Mouse (Mus musculus) limb, embryonic 15.5 days (tissue): ENCODE results near the gene Taok3. TPM values are rescaled to one million over a fixed set of nuclear protein-coding genes. Genes with fewer than 3 reads are reported as not detected.
"Not testable (repeated sequence)": the region's sequence is repeated elsewhere in the genome, so short reads cannot be mapped to it uniquely, and the experiment has no call there.

Source experiments
- ATAC-seq: fragments of 200-750 bp; cut with Nextera tagmentation; 2 replicates; pipeline ENCODE4 v1.8.0; 2017; ENCODE audit warnings: low read depth, moderate TSS enrichment; ENCODE audit not compliant: insufficient number of reproducible peaks, low FRiP score, low TSS enrichment
- H3K27ac ChIP-seq: fragments of 300-500 bp; sonication (generic); 2 replicates; pipeline ENCODE4 v1.5.1; 2015; ENCODE audit warnings: moderate library complexity, mild to moderate bottlenecking, inconsistent platforms
- H3K27me3 ChIP-seq: fragments of 300-500 bp; sonication (generic); 2 replicates; pipeline ENCODE4 v1.6.1; 2015; ENCODE audit warnings: inconsistent platforms
- H3K36me3 ChIP-seq: fragments of 300-500 bp; sonication (generic); 2 replicates; pipeline ENCODE4 v1.6.1; 2015; ENCODE audit warnings: inconsistent platforms
- H3K4me1 ChIP-seq: fragments of 300-500 bp; sonication (generic); 2 replicates; pipeline ENCODE4 v1.6.1; 2015; ENCODE audit warnings: inconsistent platforms
- H3K4me2 ChIP-seq: fragments of 300-500 bp; sonication (generic); 2 replicates; pipeline ENCODE4 v1.6.1; 2015; ENCODE audit warnings: mild to moderate bottlenecking, inconsistent platforms
- H3K4me3 ChIP-seq: fragments of 300-500 bp; sonication (generic); 2 replicates; pipeline ENCODE4 v1.5.1; 2015; ENCODE audit warnings: mild to moderate bottlenecking, inconsistent platforms
- H3K9ac ChIP-seq: fragments of 300-500 bp; sonication (generic); 2 replicates; pipeline ENCODE4 v1.6.1; 2015; ENCODE audit warnings: inconsistent platforms
- H3K9me3 ChIP-seq: fragments of 300-500 bp; sonication (generic); 2 replicates; pipeline ENCODE4 v1.6.1; 2016; ENCODE audit warnings: inconsistent platforms
- WGBS: fragments of 180-500 bp; shearing (Covaris S2); methylation state at CpG from one replicate; pipeline ENCODE4 v1.1.7; 2015; 5-methylcytosine and 5-hydroxymethylcytosine counted together
- polyA plus RNA-seq: library from polyadenylated mRNA; unstranded; fragments of >200 nt; fragmentation: Nextera tagmentation; extraction: Ambion mirVana; gene quantifications from 2 replicates; pipeline ENCODE4 v1.2.1, GENCODE M21; 2015

Taok3 gene
- polyA plus RNA-seq, 1 experiment from 2014 or later: 20.5 TPM

- Histone ChIP-seq H3K9me3 (no peaks in the 10 kb centered on the region; the same call in 1 of the 2 replicates), H3K27ac (no peak overlapping the region), H3K4me1 (peaks cover 20% of the 10 kb centered on the region), H3K4me3 (no peak overlapping the region), H3K36me3 (peaks cover 3% of the 10 kb centered on the region; the same call in 1 of the 2 replicates), H3K27me3 (no peaks in the 10 kb centered on the region), H3K4me2 (no peak overlapping the region), H3K9ac (no peak overlapping the region)
- WGBS: 90% methylated on average over 2 of the region's 2 CpGs
- no peak for ATAC-seq
These were observed 170.2 kb downstream of the Taok3 start for GRCm38 (mm10) chr5:117290081-117290480.

DNA sequence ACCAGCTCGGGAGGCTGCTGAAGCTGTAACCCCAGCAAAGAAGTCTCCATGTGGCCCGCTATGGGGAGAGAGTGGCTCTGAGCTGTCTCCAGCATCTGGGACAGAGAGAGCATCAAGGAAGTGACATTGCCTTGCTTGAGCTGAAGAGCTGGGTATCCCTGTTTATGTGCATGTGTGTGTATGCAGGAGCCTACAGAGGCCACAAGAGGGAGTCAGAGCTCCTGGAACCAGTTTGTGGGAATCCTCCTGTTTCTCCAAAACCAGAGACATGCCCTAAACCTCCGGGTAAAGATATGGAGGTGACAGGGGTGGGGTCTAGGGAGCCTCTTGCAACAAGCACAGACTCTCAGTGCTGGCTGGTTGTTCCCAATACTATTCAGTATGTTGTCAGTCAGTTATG lies 171.4 kb downstream of the Taok3 start:
- no peak for ATAC-seq
- no peaks in the 10 kb centered on the region for H3K36me3 ChIP-seq
- H3K27ac ChIP-seq: no peak overlapping the region

DNA sequence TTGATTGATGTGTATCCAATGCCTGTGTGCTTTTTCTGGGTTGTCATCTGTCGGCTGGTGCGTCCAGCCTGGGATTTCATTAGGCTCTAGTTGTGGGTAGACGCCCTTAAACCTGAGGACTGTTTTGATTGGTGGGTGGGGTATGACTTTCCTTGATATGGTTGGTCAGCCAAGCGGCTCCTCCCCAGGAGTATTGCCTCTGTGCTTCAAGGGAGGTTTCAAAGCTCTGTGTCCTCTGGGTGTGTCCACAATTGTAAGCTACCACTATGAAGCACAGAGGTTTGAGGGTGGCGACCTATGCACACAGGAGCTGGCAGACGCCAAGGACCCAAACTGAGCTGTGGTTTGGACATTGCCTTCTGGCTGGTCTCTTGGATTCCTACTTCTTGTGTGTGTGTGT lies 172.6 kb downstream of the Taok3 start:
- H3K27ac ChIP-seq: no peak overlapping the region
- H3K4me3 ChIP-seq: no peak overlapping the region
- no peaks in the 10 kb centered on the region; the same call in 1 of the 2 replicates for H3K9me3 ChIP-seq
- no peak overlapping the region for H3K4me2 ChIP-seq
- H3K9ac ChIP-seq: no peak overlapping the region
- ATAC-seq: no peak
- H3K36me3 ChIP-seq: no peaks in the 10 kb centered on the region
- H3K4me1 ChIP-seq: peaks cover 9% of the 10 kb centered on the region
- H3K27me3 ChIP-seq: no peaks in the 10 kb centered on the region
- 69% methylated on average over 6 of the region's 6 CpGs for WGBS

More for the DNA sequence above, 171.4 kb downstream of the Taok3 start:
- Histone ChIP-seq H3K4me2 (no peak overlapping the region), H3K4me1 (peaks cover 12% of the 10 kb centered on the region), H3K27me3 (no peaks in the 10 kb centered on the region), H3K9me3 (no peaks in the 10 kb centered on the region; the same call in 1 of the 2 replicates), H3K4me3 (no peak overlapping the region), H3K9ac (no peak overlapping the region)
- WGBS: 75% methylated on average over 3 of the region's 3 CpGs

DNA sequence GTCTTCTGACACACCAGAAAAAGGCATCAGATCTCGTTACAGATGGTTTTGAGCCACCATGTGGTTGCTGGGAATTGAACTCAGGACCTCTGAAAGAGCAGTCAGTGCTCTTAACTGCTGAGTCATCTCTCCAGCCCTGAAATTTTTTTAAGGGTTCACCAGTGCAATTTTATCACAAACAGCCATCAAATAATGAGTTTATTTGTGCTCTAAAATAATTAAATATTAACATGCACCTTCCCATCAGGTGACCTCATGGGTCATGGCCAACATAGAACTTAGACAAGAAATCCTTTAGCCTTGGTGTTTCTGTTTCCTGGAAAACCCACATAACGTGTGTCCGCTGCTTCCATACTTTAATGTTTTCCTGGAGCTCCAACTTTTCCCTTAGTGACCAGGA lies 173.8 kb downstream of the Taok3 start:
- H3K9ac ChIP-seq, H3K4me1 ChIP-seq, H3K9me3 ChIP-seq, H3K4me2 ChIP-seq, H3K27ac ChIP-seq, H3K36me3 ChIP-seq, ATAC-seq, H3K27me3 ChIP-seq, H3K4me3 ChIP-seq: not testable (repeated sequence)
- WGBS: 81% methylated on average over 3 of the region's 3 CpGs

- Histone ChIP-seq H3K27ac (no peak overlapping the region), H3K4me1 (no peaks in the 10 kb centered on the region), H3K4me3 (no peak overlapping the region), H3K9ac (no peak overlapping the region), H3K4me2 (no peak overlapping the region), H3K9me3 (no peaks in the 10 kb centered on the region; the same call in 1 of the 2 replicates), H3K27me3 (no peaks in the 10 kb centered on the region), H3K36me3 (no peaks in the 10 kb centered on the region)
- no peak for ATAC-seq
- WGBS: 88% methylated on average over 8 of the region's 8 CpGs
These were observed 175.1 kb downstream of the Taok3 start for GRCm38 (mm10) chr5:117295011-117295410.

GRCm38 (mm10) chr5:117302899-117303298 lies 183.0 kb downstream of the Taok3 start:
- peak; percentile 7; the same call in 1 of the 2 replicates for ATAC-seq
- no peak overlapping the region for H3K4me3 ChIP-seq
- H3K9ac ChIP-seq: no peak overlapping the region
- peaks cover 4% of the 10 kb centered on the region; the same call in 1 of the 2 replicates for H3K4me1 ChIP-seq
- no peak overlapping the region for H3K27ac ChIP-seq
- WGBS: 74% methylated on average over 3 of the region's 3 CpGs
- H3K36me3 ChIP-seq: no peaks in the 10 kb centered on the region
- no peak overlapping the region for H3K4me2 ChIP-seq
- no peaks in the 10 kb centered on the region for H3K9me3 ChIP-seq
- no peaks in the 10 kb centered on the region for H3K27me3 ChIP-seq

- Histone ChIP-seq H3K36me3 (no peaks in the 10 kb centered on the region), H3K9ac (no peak overlapping the region), H3K9me3 (no peaks in the 10 kb centered on the region), H3K4me3 (no peak overlapping the region), H3K27ac (no peak overlapping the region), H3K27me3 (no peaks in the 10 kb centered on the region), H3K4me1 (peaks cover 4% of the 10 kb centered on the region; the same call in 1 of the 2 replicates), H3K4me2 (no peak overlapping the region)
- WGBS: 72% methylated on average over 18 of the region's 18 CpGs
- ATAC-seq: no peak
These were observed 184.0 kb downstream of the Taok3 start for GRCm38 (mm10) chr5:117303691-117304579.

DNA sequence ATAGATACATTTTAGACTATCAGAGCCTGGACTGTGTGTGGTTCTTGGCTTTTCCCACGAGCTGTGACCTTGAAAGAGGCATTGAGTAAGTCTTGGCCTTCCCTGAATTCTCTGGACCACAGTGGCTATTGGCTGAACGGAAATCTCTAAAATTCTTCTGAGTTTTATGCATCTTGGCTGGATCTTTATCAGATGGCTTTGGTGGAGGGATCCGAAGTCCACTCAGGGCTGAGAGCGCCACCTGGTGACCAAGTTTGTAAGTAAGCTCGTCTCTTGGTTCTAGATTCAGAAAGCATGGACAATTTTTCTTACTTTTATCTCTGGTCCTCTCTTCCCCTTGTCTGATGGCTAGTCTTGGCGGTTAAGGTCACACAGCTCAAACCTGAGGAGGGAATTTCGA lies 185.0 kb downstream of the Taok3 start:
- Histone ChIP-seq H3K27me3 (no peaks in the 10 kb centered on the region), H3K4me1 (peaks cover 4% of the 10 kb centered on the region; the same call in 1 of the 2 replicates), H3K36me3 (no peaks in the 10 kb centered on the region), H3K4me3 (no peak overlapping the region), H3K4me2 (no peak overlapping the region), H3K9me3 (no peaks in the 10 kb centered on the region), H3K9ac (no peak overlapping the region), H3K27ac (no peak overlapping the region)
- WGBS: 58% methylated on average over 7 of the region's 7 CpGs
- ATAC-seq: no peak

GRCm38 (mm10) chr5:117305754-117306153 lies 185.8 kb downstream of the Taok3 start:
- ATAC-seq: no peak
- no peak overlapping the region for H3K4me3 ChIP-seq
- H3K4me2 ChIP-seq: no peak overlapping the region
- H3K27ac ChIP-seq: no peak overlapping the region
- peaks cover 4% of the 10 kb centered on the region; the same call in 1 of the 2 replicates for H3K4me1 ChIP-seq
- H3K9ac ChIP-seq: no peak overlapping the region
- no peaks in the 10 kb centered on the region for H3K27me3 ChIP-seq
- no peaks in the 10 kb centered on the region for H3K9me3 ChIP-seq
- WGBS: 83% methylated on average over 5 of the region's 5 CpGs
- no peaks in the 10 kb centered on the region for H3K36me3 ChIP-seq

- ATAC-seq: no peak
- Histone ChIP-seq H3K36me3 (no peaks in the 10 kb centered on the region), H3K9me3 (no peaks in the 10 kb centered on the region), H3K27me3 (no peaks in the 10 kb centered on the region), H3K4me2 (no peak overlapping the region), H3K4me1 (peaks cover 4% of the 10 kb centered on the region; the same call in 1 of the 2 replicates), H3K9ac (no peak overlapping the region), H3K27ac (no peak overlapping the region), H3K4me3 (no peak overlapping the region)
- WGBS: 93% methylated on average over 2 of the region's 2 CpGs
These were observed 186.9 kb downstream of the Taok3 start for GRCm38 (mm10) chr5:117306826-117307225.

DNA sequence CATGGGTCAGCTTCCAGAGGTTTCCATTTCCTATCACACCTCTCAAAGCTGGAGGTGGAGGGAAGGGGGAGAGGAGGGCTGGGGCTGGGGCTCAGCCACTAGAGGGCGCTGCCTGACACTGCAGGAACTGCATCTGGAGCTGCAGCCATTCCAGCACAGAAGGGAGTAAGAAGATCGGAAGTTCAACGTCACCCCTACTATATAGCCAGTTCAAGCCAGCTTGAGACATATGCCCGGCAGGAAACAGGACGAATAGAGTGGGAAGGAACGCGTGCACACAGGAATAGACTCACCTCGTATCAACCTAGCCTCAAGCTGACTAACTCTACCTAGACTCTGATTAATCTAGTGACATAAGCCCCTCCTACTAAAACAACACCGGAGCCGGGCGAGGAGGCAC lies 187.8 kb downstream of the Taok3 start:
- H3K4me2 ChIP-seq: no peak overlapping the region
- H3K4me1 ChIP-seq: peaks cover 4% of the 10 kb centered on the region; the same call in 1 of the 2 replicates
- H3K4me3 ChIP-seq: no peak overlapping the region
- no peak overlapping the region for H3K9ac ChIP-seq
- H3K9me3 ChIP-seq: no peaks in the 10 kb centered on the region
- no peaks in the 10 kb centered on the region for H3K36me3 ChIP-seq
- 30% methylated on average over 11 of the region's 11 CpGs for WGBS
- H3K27me3 ChIP-seq: no peaks in the 10 kb centered on the region
- no peak overlapping the region for H3K27ac ChIP-seq
- no peak for ATAC-seq

- H3K27ac ChIP-seq: 0 out of 2 replicates have a peak overlapping the region, but pooled peaks have one; percentile 55
- H3K9ac ChIP-seq: no peak overlapping the region
- WGBS: 7% methylated on average over 13 of the region's 14 CpGs
- peak overlapping the region; percentile 29 for H3K4me3 ChIP-seq
- H3K4me1 ChIP-seq: peaks cover 16% of the 10 kb centered on the region
- ATAC-seq: no peak
- H3K27me3 ChIP-seq: no peaks in the 10 kb centered on the region
- H3K9me3 ChIP-seq: no peaks in the 10 kb centered on the region
- H3K36me3 ChIP-seq: no peaks in the 10 kb centered on the region
- H3K4me2 ChIP-seq: peak overlapping the region; percentile 38
These were observed 193.5 kb downstream of the Taok3 start for GRCm38 (mm10) chr5:117313420-117313819.
